Mouse (Mus musculus): ENCODE data around the gene Cap2. TPM values are rescaled to one million over a fixed set of nuclear protein-coding genes. Genes with fewer than 3 reads are reported as not detected.

Gene Cap2
- polyA plus RNA-seq, 1 experiment from 2014 or later: 10.9 TPM

DNA sequence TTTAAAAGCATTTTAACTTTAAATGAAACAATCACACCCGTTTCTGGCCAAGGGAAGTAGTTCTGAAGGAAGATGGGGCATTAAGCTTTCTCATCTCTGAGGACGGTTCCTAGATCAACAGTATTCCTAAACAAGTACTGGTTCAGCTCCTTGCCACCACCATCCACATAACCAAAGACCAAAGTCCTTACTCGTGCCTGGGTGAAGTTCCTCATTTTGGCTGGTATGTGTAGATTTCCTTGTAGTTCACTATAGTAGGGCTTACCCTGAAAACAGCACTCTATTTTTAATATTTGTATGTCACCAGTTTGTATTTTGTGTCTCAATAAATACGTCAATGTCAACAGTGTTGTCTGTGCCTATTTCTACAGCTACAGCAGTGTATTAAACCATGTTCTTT, 176.1 kb downstream of the Cap2 start:
- Histone ChIP-seq H3K4me3 (replicated peaks) (no peak overlapping the region), H3K4me2 (no peak overlapping the region), H3K9ac (no peak overlapping the region), H3K27me3 (no peaks in the 10 kb centered on the region), H3K4me1 (no peaks in the 10 kb centered on the region), H3K9me3 (no peaks in the 10 kb centered on the region), H3K36me3 (replicated peaks) (peaks cover 59% of the 10 kb centered on the region), H3K27ac (no peak overlapping the region)
- ATAC-seq (ENCODE audit: low FRiP score): no peak
- 89% methylated on average over 4 of the region's 4 CpGs for WGBS

DNA sequence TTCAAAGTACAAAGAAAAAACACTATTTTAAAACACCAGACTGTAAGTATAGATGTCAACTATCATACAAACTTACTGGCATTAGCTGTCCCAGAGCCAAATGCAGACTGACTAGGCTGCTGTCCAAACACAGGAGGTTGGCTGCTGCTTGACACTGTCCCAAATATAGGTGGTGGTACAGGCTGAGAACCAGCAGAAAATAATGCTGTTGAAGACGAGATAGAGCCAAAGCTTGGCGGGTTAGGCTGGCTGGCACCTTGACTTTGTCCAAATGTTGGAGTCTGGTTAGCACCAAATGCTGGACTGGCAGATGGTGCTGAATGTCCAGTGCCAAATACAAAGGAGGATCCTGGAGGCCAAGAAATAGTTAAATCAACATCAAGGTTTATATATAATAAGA, 181.3 kb downstream of the Cap2 start:
- H3K27me3 ChIP-seq: no peaks in the 10 kb centered on the region
- H3K27ac ChIP-seq: no peak overlapping the region
- WGBS: 94% methylated on average over 2 of the region's 2 CpGs
- H3K4me2 ChIP-seq: no peak overlapping the region
- no peak overlapping the region for H3K4me3 ChIP-seq (replicated peaks)
- no peaks in the 10 kb centered on the region for H3K4me1 ChIP-seq
- no peak for ATAC-seq (ENCODE audit: low FRiP score)
- no peak overlapping the region for H3K9ac ChIP-seq
- H3K9me3 ChIP-seq: no peaks in the 10 kb centered on the region
- H3K36me3 ChIP-seq (replicated peaks): peaks cover 62% of the 10 kb centered on the region

DNA sequence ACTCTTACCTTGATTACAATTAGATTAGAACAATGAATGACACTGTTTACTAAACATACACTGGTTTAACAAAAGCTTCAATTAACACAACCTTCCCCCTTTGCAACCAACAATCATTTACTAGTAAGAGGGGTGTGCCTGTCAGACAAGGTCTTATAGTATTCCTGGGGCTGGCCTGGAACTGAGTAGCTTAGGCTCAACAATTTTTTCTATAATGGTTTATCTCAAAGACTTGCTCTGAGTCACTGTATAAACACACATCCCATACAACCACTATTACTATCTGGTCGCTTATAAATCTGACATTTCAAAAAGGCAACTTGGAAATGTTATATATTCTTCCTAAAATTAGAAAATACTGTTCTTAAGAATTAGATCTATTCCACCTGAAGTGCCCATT, 181.7 kb downstream of the Cap2 start:
- Histone ChIP-seq H3K4me1 (no peaks in the 10 kb centered on the region), H3K4me3 (replicated peaks) (no peak overlapping the region), H3K27me3 (no peaks in the 10 kb centered on the region), H3K4me2 (no peak overlapping the region), H3K9me3 (no peaks in the 10 kb centered on the region), H3K36me3 (replicated peaks) (peaks cover 58% of the 10 kb centered on the region), H3K9ac (no peak overlapping the region), H3K27ac (no peak overlapping the region)
- 95% methylated on average over 1 of the region's 1 CpGs for WGBS
- ATAC-seq (ENCODE audit: low FRiP score): no peak

DNA sequence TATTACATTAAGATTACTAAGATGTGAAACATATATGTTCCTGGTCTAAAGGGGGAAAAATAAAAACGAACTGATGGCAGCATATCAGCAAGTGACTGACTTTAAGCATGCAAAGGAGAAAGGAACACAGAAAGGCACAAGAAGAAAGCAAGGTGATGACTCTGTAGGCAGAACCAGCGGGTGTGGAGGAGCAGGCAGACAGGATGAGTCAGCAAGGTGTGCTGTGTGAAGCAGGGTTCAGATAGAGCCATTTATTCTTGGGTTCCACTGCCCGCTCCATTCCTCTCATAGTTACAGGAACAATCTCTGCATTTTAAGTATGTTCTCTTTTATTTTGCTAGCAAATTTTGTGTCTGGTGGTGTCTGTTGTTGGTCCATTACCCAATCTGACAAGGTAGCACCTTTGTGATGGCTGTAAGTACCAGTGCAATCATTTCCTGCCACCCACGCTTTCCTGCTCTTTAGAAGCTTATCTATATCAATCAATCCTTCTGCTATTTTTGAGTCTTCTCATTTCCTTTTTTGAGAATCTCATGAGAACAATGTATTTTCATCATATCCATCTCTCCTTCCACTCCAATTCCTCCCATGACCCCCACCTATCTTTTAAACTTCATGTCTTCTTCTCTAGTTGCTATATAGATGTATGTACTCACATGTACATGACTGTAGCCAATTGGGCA, 189.1 kb downstream of the Cap2 start:
- Histone ChIP-seq H3K4me1 (peaks cover 7% of the 10 kb centered on the region), H3K36me3 (replicated peaks) (peaks cover 53% of the 10 kb centered on the region), H3K9ac (no peak overlapping the region), H3K27me3 (no peaks in the 10 kb centered on the region), H3K4me3 (replicated peaks) (no peak overlapping the region), H3K4me2 (no peak overlapping the region), H3K9me3 (no peaks in the 10 kb centered on the region), H3K27ac (no peak overlapping the region)
- WGBS: 86% methylated on average over 4 of the region's 4 CpGs
- ATAC-seq (ENCODE audit: low FRiP score): no peak

DNA sequence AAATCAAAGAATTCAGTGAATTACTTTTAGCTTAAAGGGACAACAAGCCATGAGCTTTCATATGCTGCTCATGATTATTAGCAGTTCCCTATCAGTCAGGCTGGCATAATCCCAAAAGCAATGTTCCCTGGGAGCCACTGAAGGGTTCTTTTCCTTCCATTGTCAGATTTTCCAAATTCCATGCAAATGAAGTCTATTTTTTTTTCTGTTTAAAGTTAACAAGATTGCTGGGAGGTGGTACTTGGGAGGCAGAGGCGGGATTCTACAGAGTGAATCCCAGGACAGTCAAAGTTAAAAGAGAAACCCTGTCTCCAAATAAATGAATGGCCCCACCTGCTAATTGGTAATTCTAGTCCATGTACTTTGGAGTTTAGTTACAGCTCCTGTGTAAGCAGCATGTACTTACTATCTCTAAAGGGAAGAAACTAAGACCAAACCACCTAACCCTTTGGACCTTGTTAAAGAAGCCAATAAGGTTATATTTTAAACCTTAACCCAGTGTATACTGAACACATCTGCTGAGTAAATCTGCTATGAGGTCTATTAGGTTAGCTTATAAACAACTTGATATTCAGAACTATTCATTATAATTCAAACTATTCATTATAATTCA, 193.8 kb downstream of the Cap2 start:
- H3K4me2 ChIP-seq: no peak overlapping the region
- H3K27ac ChIP-seq: no peak overlapping the region
- ATAC-seq (ENCODE audit: low FRiP score): no peak
- peaks cover 7% of the 10 kb centered on the region for H3K4me1 ChIP-seq
- no peak overlapping the region for H3K9ac ChIP-seq
- H3K36me3 ChIP-seq (replicated peaks): peaks cover 45% of the 10 kb centered on the region
- WGBS: 44% methylated on average over 1 of the region's 1 CpGs
- H3K9me3 ChIP-seq: no peaks in the 10 kb centered on the region
- H3K27me3 ChIP-seq: no peaks in the 10 kb centered on the region
- no peak overlapping the region for H3K4me3 ChIP-seq (replicated peaks)

DNA sequence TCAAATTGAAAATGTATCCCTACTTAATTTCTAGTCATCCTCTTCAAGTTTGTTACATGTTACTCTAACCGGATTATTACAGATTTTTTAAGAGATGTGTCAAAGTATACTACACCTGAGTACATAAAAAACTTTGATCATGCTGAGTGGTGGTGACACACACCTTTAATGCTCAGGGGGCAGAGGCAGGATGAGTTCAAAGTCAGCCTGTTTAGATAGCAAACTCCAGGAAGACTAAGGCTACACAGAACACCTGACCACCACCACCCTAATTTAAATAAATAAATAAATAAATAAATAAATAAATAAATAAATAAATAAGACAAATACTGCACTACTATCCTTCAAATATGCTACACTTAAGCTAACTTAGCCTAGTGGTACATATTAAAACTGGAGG, 194.3 kb downstream of the Cap2 start:
- no peak for ATAC-seq (ENCODE audit: low FRiP score)
- H3K9ac ChIP-seq: no peak overlapping the region
- no peak overlapping the region for H3K27ac ChIP-seq
- no peak overlapping the region for H3K4me2 ChIP-seq
- H3K27me3 ChIP-seq: no peaks in the 10 kb centered on the region
- 93% methylated on average over 1 of the region's 1 CpGs for WGBS
- peaks cover 7% of the 10 kb centered on the region for H3K4me1 ChIP-seq
- no peaks in the 10 kb centered on the region for H3K9me3 ChIP-seq
- H3K36me3 ChIP-seq (replicated peaks): peaks cover 40% of the 10 kb centered on the region
- H3K4me3 ChIP-seq (replicated peaks): no peak overlapping the region

DNA sequence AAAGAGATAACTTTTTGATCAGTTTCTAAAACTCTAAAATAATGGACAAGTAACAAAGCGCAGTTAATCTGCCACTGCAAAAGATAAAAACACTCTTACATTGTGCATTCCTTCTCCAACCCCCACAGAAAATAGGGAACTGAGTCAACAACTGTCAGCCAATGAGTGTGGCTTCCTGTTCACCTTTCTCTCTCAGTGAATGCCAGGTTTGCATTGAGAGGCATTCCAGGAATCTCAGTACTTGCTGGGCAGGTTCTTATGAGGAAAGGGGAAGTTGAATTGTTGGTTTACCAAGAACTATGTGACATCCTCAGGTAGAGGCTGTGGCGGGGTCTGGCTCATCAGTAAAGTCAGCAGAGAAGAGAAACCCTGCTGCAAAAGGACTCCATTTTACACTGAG, 195.1 kb downstream of the Cap2 start:
- Histone ChIP-seq H3K27ac (no peak overlapping the region), H3K9me3 (no peaks in the 10 kb centered on the region), H3K4me1 (peaks cover 7% of the 10 kb centered on the region), H3K27me3 (no peaks in the 10 kb centered on the region), H3K36me3 (replicated peaks) (peaks cover 36% of the 10 kb centered on the region), H3K4me2 (no peak overlapping the region), H3K4me3 (replicated peaks) (no peak overlapping the region), H3K9ac (no peak overlapping the region)
- no peak for ATAC-seq (ENCODE audit: low FRiP score)
- 88% methylated on average over 2 of the region's 2 CpGs for whole genome bisulfite sequencing

DNA sequence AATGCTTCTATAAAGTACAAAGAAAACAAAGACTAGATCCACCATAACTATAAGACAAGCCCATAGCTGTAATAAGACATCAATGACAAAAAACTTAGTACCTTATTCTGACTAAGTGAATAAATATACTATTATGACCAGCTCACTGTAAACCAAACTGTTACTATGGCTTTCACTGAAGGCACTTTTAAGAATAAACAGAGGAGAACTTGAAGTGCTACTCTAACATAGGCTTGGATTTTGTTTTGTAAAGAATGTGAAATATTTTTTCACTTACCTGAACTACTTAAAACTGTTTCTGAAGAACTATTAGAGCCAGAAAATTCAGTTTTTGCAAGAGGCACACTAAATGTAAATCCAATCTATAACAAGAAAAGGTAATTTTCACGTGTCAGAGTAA, 197.7 kb downstream of the Cap2 start:
- no peak overlapping the region for H3K27ac ChIP-seq
- H3K4me2 ChIP-seq: no peak overlapping the region
- no peak overlapping the region for H3K9ac ChIP-seq
- no peak for ATAC-seq (ENCODE audit: low FRiP score)
- H3K27me3 ChIP-seq: no peaks in the 10 kb centered on the region
- H3K4me3 ChIP-seq (replicated peaks): no peak overlapping the region
- WGBS: 93% methylated on average over 1 of the region's 1 CpGs
- no peaks in the 10 kb centered on the region for H3K9me3 ChIP-seq
- H3K36me3 ChIP-seq (replicated peaks): peaks cover 32% of the 10 kb centered on the region
- H3K4me1 ChIP-seq: peaks cover 7% of the 10 kb centered on the region

Other genes with a start within 250 kb of the Cap2 start
- not detected in 2 replicates for gene Stmnd1, start 228.1 kb upstream of the Cap2 start, polyA plus RNA-seq (2016; fragmentation: Nextera tagmentation; extraction: Ambion mirVana)
- gene Rbm24, start 83.4 kb upstream of the Cap2 start, polyA plus RNA-seq (2016; fragmentation: Nextera tagmentation; extraction: Ambion mirVana): 3.0 and 3.4 TPM in 2 replicates
- gene Fam8a1, start 167.7 kb downstream of the Cap2 start, polyA plus RNA-seq (2016; fragmentation: Nextera tagmentation; extraction: Ambion mirVana): 20.2 and 21.0 TPM in 2 replicates
- 43.7 and 48.6 TPM in 2 replicates for gene Nup153, start 226.1 kb downstream of the Cap2 start, polyA plus RNA-seq (2016; fragmentation: Nextera tagmentation; extraction: Ambion mirVana)

Data from forebrain, embryonic 12.5 days (tissue).